Mouse (Mus musculus) heart, postnatal 36 days (tissue): ENCODE measurements around the gene Fbxl17. TPM values are rescaled to one million over a fixed set of nuclear protein-coding genes. Genes with fewer than 3 reads are reported as not detected.
A peak's percentile ranks its signal among the peaks of the same experiment; 100 is the strongest.

Experiments used
- DNase-seq, 2 experiments: peaks; one replicate each; pipeline ENCODE4 v3.0.0; 2021 to 2022
- intact Hi-C: fragments of 180-260 bp; cut with DNase I; formaldehyde crosslinking; loops from one replicate; pipeline ENCODE4 v1.15.1; 2025
- total RNA-seq, 2 experiments: library from RNA; stranded (reverse); gene quantifications; 2 replicates each; pipeline ENCODE4 v1.2.3; 2021

The Fbxl17 gene
- total RNA-seq, 2 experiments from 2014 or later, result 22.8 to 27.0 TPM

- DNase-seq, result no peak
- intact Hi-C loops, result no loop called here
Observed at GRCm38 (mm10) chr17:63465239-63465638, 34.6 kb downstream of the Fbxl17 start.

GRCm38 (mm10) chr17:63462512-63462911 is 37.3 kb downstream of the Fbxl17 start:
- intact Hi-C loops, result no loop called here
- DNase-seq, result no peak

GRCm38 (mm10) chr17:63459712-63460495 is 39.9 kb downstream of the Fbxl17 start:
- intact Hi-C loops, result no loop called here
- DNase-seq, result no peak

GRCm38 (mm10) chr17:63458052-63458451 is 41.8 kb downstream of the Fbxl17 start:
- intact Hi-C loops, result no loop called here
- no peak for DNase-seq

GRCm38 (mm10) chr17:63451311-63452006 is 48.4 kb downstream of the Fbxl17 start:
- DNase-seq, result no peak
- intact Hi-C loops, result no loop called here

GRCm38 (mm10) chr17:63447691-63448090 is 52.1 kb downstream of the Fbxl17 start:
- intact Hi-C loops, result no loop called here

GRCm38 (mm10) chr17:63446971-63447679 is 52.7 kb downstream of the Fbxl17 start:
- DNase-seq, result no peak
- intact Hi-C loops, result no loop called here

More at GRCm38 (mm10) chr17:63447691-63448090, 52.1 kb downstream of the Fbxl17 start:
- no peak for DNase-seq

- intact Hi-C loops, result no loop called here
- no peak for DNase-seq
Observed at GRCm38 (mm10) chr17:63445212-63445611, 54.6 kb downstream of the Fbxl17 start.

- no peak for DNase-seq
- intact Hi-C loops, result no loop called here
Observed at GRCm38 (mm10) chr17:63437424-63437823, 62.4 kb downstream of the Fbxl17 start.

GRCm38 (mm10) chr17:63434081-63434480 is 65.7 kb downstream of the Fbxl17 start:
- peak in 1 of 2 experiments; percentile 36 for DNase-seq
- intact Hi-C loops, result loop anchor here (1.0 kb wide), 1 partner anchor 34 kb away; no protein-coding TSS in a partner anchor

GRCm38 (mm10) chr17:63431650-63432049 is 68.2 kb downstream of the Fbxl17 start:
- intact Hi-C loops, result no loop called here
- no peak for DNase-seq

- DNase-seq, result no peak
- intact Hi-C loops, result no loop called here
Observed at GRCm38 (mm10) chr17:63430395-63431075, 69.3 kb downstream of the Fbxl17 start.

- no peak for DNase-seq
Observed at GRCm38 (mm10) chr17:63423851-63424250, 76.0 kb downstream of the Fbxl17 start.

GRCm38 (mm10) chr17:63422685-63423084 is 77.1 kb downstream of the Fbxl17 start:
- intact Hi-C loops, result no loop called here
- no peak for DNase-seq

More at GRCm38 (mm10) chr17:63423851-63424250, 76.0 kb downstream of the Fbxl17 start:
- intact Hi-C loops, result loop anchor here (2.0 kb wide), 1 partner anchor 31 kb away; no protein-coding TSS in a partner anchor

GRCm38 (mm10) chr17:63421864-63422263 is 78.0 kb downstream of the Fbxl17 start:
- intact Hi-C loops, result no loop called here
- DNase-seq, result no peak

- DNase-seq, result no peak
- intact Hi-C loops, result no loop called here
Observed at GRCm38 (mm10) chr17:63419503-63419902, 80.3 kb downstream of the Fbxl17 start.

GRCm38 (mm10) chr17:63413973-63414580 is 85.7 kb downstream of the Fbxl17 start:
- intact Hi-C loops, result loop anchor here (1.0 to 2.0 kb wide), 2 partner anchors 55 to 90 kb away; no protein-coding TSS in a partner anchor
- DNase-seq, result no peak

- intact Hi-C loops, result no loop called here
- DNase-seq, result no peak
Observed at GRCm38 (mm10) chr17:63411564-63411963, 88.3 kb downstream of the Fbxl17 start.

- DNase-seq, result no peak
- intact Hi-C loops, result no loop called here
Observed at GRCm38 (mm10) chr17:63410101-63410500, 89.7 kb downstream of the Fbxl17 start.

GRCm38 (mm10) chr17:63405955-63406354 is 93.9 kb downstream of the Fbxl17 start:
- no peak for DNase-seq
- intact Hi-C loops, result no loop called here
